Mouse (Mus musculus): ENCODE data around the gene Gtf3c2. TPM values are rescaled to one million over a fixed set of nuclear protein-coding genes. Genes with fewer than 3 reads are reported as not detected.

Gene Gtf3c2
- polyA plus RNA-seq, 1 experiment: not detected

DNA sequence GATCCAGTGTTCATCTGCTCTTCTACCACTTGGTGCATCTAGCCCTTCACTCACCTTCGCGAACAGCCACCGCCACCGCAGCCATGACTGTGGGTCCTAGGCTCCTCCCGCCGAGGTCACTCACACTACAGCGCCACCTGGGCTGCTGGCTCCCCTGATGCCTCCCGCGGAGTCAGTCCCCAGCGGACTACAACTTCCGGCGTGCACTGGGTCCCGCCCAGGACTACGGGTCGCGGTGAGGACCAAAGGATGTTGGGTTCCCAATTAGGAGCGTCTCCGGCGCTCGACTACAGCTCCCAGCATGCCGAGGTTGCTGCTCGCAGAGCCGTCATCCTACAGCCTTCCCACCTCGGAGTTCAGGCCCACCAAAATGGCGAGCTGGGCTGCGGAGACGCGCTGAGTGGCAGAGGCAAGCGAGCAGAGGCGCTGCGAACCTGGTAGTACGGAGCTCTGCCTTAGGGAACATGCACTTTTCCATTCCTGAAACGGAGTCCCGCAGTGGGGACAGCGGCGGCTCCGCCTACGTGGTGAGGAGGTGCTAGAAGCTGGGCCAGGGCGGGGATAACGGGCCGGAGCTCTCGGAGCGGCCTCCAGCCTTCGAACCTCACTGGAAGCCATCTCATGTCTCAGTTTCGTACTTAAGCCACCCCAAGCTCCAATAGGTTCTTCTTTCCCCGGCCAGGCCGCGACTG lies 13.1 kb upstream of the Gtf3c2 start, which contains the start of the genes Snx17 and Eif2b4:
Snx17 (plus strand) TSS at position 289 of the 692 bp plus-strand sequence.
Eif2b4 (minus strand) TSS at position 492 of the 692 bp plus-strand sequence.
- TF ChIP-seq CTCF (IDR thresholded peaks at IDR 0.05; ENCODE audit: insufficient read depth, low read depth, low read length) (no peak), POLR2A (IDR thresholded peaks at IDR 0.05; ENCODE audit: insufficient read depth, low read depth, low read length) (peak; percentile 25)
- H3K27ac ChIP-seq (ENCODE audit: insufficient read depth, low read depth, low read length): peak within 1 kb of the TSS; percentile 82
- under 1% methylated on average over 48 of the region's 48 CpGs for WGBS
- peak within 1 kb of the TSS; percentile 91 for H3K4me3 ChIP-seq (ENCODE audit: insufficient read depth, low read depth, low read length)
- peaks cover 7% of the 10 kb centered on the region for H3K4me1 ChIP-seq (ENCODE audit: control insufficient read depth, insufficient read depth, low read length)

DNA sequence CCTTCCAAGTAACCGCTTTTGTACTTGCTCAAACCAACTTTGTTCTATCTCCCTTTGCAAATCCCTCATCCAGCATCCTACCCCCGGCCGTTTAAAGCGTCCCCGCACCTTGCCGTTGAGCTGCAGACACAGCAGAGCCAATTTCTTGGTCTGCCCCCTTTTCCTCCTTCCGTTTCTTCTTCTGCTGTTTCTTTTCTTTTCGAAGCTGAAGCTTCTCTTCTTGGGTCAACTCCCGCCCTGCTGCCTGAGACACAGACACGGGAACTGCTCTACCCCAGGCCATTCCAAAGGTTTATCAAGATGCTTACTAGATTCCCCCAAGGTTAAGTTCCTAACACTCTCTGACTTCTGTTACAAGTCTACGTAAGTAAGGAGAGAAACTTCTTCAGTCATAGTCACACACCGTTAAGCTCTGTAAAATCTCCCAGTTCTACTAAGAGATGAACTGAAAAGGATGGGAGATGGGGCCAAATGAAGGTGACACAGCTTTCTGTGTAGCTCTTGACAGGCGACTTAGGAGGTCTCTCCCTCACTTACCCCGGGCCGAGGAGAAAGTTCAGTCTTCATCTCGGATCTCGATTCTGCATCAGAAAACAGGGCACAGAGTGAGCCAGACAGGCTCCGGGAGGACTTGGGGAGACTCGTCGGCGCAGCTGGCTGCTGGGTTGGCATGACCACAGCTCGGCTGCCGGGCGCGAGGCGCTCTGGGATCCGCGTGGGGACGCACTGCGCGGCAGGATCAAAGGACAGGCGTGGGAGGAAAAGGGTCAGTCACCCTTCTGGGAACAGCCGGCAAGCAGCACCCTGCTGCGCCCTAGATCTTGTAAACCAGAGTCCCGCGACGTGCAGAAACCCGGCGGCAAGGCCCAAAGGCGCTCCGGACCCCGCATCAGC lies 12.3 kb upstream of the Gtf3c2 start:
- TF ChIP-seq POLR2A (IDR thresholded peaks at IDR 0.05; ENCODE audit: insufficient read depth, low read depth, low read length): no peak
- no peak for TF ChIP-seq CTCF (IDR thresholded peaks at IDR 0.05; ENCODE audit: insufficient read depth, low read depth, low read length)
- H3K4me1 ChIP-seq (ENCODE audit: control insufficient read depth, insufficient read depth, low read length): peaks cover 7% of the 10 kb centered on the region
- 11% methylated on average over 42 of the region's 42 CpGs for WGBS
- H3K27ac ChIP-seq (ENCODE audit: insufficient read depth, low read depth, low read length): peak overlapping the region; percentile 66
- peak overlapping the region; percentile 91 for H3K4me3 ChIP-seq (ENCODE audit: insufficient read depth, low read depth, low read length)

DNA sequence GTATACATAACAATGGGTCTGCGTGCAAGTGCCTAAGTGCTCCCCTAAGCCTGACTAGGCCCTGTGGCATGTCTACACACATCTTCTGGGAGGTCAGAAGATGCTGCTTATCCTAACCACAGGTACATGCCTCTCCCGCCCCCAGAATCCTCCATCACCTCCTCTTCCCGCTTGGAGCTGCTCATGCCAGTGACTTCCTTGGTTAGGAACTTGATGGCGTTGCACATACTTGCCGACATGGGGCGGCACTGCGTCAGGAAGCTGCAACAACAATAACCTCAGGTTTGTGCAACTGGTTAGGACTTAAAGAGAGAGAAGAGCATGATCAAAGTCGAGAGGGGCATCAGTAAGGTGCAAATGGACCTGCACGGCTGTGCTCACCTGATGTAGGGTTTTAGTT lies 10.3 kb upstream of the Gtf3c2 start:
- Histone ChIP-seq H3K4me3 (ENCODE audit: insufficient read depth, low read depth, low read length) (no peak overlapping the region), H3K27ac (ENCODE audit: insufficient read depth, low read depth, low read length) (no peak overlapping the region), H3K4me1 (ENCODE audit: control insufficient read depth, insufficient read depth, low read length) (peaks cover 7% of the 10 kb centered on the region)
- WGBS: 90% methylated on average over 9 of the region's 9 CpGs
- no peak for TF ChIP-seq POLR2A (IDR thresholded peaks at IDR 0.05; ENCODE audit: insufficient read depth, low read depth, low read length)
- TF ChIP-seq CTCF (IDR thresholded peaks at IDR 0.05; ENCODE audit: insufficient read depth, low read depth, low read length): no peak

DNA sequence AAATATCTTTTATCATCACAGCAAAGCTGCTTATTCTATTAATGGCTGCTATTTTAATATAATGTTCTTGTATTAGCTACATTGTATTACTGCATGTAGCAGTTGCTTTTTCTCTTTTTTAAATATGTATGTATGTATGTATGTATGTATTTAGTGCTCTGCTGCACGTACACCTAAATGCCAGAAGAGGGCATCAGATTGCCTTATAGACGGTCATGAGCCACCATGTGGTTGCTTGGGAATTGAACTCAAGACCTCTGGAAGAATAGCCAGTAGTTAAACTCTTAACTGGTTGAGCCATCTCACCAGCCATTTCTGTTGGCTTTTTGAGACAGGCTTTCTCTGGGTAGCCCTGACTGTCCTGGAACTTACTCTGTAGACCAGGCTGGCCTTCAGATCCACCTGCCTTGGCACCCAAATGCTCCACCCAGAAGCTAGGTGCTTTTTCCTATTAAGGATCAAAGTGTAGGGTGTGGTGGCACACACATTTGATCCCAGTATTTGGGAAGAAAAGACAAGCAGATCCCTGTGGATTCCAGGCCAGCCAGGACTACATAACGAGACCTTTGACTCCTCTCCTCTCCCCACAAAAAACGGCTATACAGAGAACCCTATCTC lies 8.4 kb upstream of the Gtf3c2 start:
- H3K4me1 ChIP-seq (ENCODE audit: control insufficient read depth, insufficient read depth, low read length): peaks cover 7% of the 10 kb centered on the region
- WGBS: 73% methylated on average over 4 of the region's 4 CpGs
- H3K27ac ChIP-seq (ENCODE audit: insufficient read depth, low read depth, low read length): no peak overlapping the region

DNA sequence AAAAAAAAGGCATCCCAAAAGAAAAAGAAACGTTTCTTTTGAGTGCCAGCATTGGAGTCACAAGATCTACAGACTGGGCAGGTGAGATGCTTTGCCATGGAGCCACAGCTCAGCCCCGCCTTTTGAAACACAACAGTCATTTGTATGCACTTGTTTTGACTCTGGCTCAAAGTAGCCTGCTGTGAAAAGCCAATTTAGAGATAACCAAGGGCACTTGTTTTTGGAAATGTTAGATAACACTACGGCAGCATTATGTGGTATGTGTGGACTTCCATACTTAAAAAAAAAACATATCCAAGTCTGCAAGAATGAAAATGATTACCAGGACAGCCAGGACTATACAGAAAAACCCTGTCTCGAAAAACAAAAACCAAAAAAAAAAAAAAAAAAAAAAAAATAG lies 3.7 kb upstream of the Gtf3c2 start:
- WGBS: 61% methylated on average over 4 of the region's 4 CpGs
- TF ChIP-seq POLR2A (IDR thresholded peaks at IDR 0.05; ENCODE audit: insufficient read depth, low read depth, low read length) (no peak), CTCF (IDR thresholded peaks at IDR 0.05; ENCODE audit: insufficient read depth, low read depth, low read length) (no peak)
- H3K4me1 ChIP-seq (ENCODE audit: control insufficient read depth, insufficient read depth, low read length): 0 out of 2 replicates have a peak, but pooled peaks cover 3% of the 10 kb centered on the region

More for the DNA sequence above, 8.4 kb upstream of the Gtf3c2 start:
- H3K4me3 ChIP-seq (ENCODE audit: insufficient read depth, low read depth, low read length): no peak overlapping the region
- TF ChIP-seq CTCF (IDR thresholded peaks at IDR 0.05; ENCODE audit: insufficient read depth, low read depth, low read length): no peak
- no peak for TF ChIP-seq POLR2A (IDR thresholded peaks at IDR 0.05; ENCODE audit: insufficient read depth, low read depth, low read length)

DNA sequence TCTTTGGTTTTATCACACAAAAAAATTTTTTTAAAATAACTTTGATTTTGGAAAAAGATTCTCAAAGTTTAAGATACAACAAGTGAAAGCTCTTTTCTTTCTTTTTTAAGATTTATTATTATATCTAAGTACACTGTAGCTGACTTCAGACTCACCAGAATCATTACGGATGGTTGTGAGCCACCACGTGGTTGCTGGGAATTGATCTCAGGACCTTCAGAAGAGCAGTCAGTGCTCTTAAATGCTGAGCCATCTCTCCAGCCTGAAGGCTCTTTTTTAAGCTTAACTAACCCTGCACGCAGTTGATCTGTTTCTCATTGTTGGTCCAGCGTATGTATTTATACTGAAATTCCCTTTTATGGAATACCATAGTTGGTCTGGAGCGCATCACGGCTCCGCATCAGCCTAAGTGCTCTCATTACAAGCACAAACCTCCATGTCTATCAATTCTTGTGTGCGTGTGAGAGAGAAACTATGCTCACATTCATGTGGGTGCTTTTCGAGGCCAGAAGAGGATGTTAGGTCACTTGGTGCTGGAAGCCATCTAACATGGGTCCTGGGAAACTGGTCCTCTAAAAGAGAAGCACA lies 1.3 kb upstream of the Gtf3c2 start:
- no peak overlapping the region for H3K27ac ChIP-seq (ENCODE audit: insufficient read depth, low read depth, low read length)
- 94% methylated on average over 9 of the region's 9 CpGs for WGBS

More for the DNA sequence above, 3.7 kb upstream of the Gtf3c2 start:
- H3K4me3 ChIP-seq (ENCODE audit: insufficient read depth, low read depth, low read length): no peak overlapping the region
- no peak overlapping the region for H3K27ac ChIP-seq (ENCODE audit: insufficient read depth, low read depth, low read length)

DNA sequence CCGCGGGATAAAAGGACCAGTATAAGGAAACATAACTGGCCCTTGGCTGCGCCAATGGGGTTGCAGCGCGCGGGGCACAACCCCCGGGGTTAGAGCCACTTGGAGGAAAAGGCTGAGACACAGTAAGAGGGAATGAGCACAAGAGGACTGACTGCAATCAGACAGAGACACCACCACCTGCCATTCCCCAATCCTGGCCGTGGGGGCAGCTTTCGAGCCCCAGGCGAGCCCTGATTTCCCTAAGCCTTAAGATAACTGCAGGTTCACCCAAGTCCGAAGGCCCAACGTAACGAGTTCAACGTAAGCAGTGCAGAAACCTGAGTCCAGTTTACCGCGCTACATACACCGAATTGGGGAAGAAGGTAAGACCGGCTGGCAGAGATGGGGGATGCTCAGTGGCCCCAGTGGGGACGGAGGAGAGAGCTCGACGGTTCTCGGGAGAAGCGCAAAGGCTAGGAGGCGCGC lies 611 bp downstream of the Gtf3c2 start:
- H3K4me3 ChIP-seq (ENCODE audit: insufficient read depth, low read depth, low read length): peak overlapping the region; percentile 70
- no peak overlapping the region for H3K27ac ChIP-seq (ENCODE audit: insufficient read depth, low read depth, low read length)
- TF ChIP-seq POLR2A (IDR thresholded peaks at IDR 0.05; ENCODE audit: insufficient read depth, low read depth, low read length): no peak
- TF ChIP-seq CTCF (IDR thresholded peaks at IDR 0.05; ENCODE audit: insufficient read depth, low read depth, low read length): no peak
- H3K4me1 ChIP-seq (ENCODE audit: control insufficient read depth, insufficient read depth, low read length): 0 out of 2 replicates have a peak, but pooled peaks cover 3% of the 10 kb centered on the region
- 0% methylated on average over 25 of the region's 25 CpGs for WGBS

More for the DNA sequence above, 1.3 kb upstream of the Gtf3c2 start:
- no peak overlapping the region for H3K4me3 ChIP-seq (ENCODE audit: insufficient read depth, low read depth, low read length)
- TF ChIP-seq CTCF (IDR thresholded peaks at IDR 0.05; ENCODE audit: insufficient read depth, low read depth, low read length) (no peak), POLR2A (IDR thresholded peaks at IDR 0.05; ENCODE audit: insufficient read depth, low read depth, low read length) (no peak)
- H3K4me1 ChIP-seq (ENCODE audit: control insufficient read depth, insufficient read depth, low read length): 0 out of 2 replicates have a peak, but pooled peaks cover 3% of the 10 kb centered on the region

DNA sequence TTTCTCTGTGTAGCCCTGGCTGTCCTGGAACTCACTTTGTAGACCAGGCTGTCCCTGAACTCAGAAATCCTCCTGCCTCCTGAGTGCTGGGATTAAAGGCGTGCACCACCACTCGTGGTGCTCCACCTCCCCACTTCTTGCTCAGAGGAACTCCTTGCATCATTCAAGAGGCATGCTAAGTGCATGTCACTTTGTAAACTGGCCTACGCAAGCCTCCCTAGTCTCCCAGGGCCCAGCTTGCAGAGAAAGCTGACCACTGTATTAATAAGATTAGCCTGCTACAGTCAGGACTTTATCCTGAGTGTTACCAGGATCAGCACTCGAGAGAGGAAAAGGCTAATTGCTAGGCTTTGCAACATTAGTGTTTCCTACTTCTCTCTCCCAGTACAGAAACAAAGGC lies 11.3 kb downstream of the Gtf3c2 start:
- H3K4me3 ChIP-seq (ENCODE audit: insufficient read depth, low read depth, low read length): no peak overlapping the region
- 91% methylated on average over 4 of the region's 4 CpGs for WGBS
- TF ChIP-seq POLR2A (IDR thresholded peaks at IDR 0.05; ENCODE audit: insufficient read depth, low read depth, low read length): no peak
- TF ChIP-seq CTCF (IDR thresholded peaks at IDR 0.05; ENCODE audit: insufficient read depth, low read depth, low read length): no peak
- H3K27ac ChIP-seq (ENCODE audit: insufficient read depth, low read depth, low read length): no peak overlapping the region
- H3K4me1 ChIP-seq (ENCODE audit: control insufficient read depth, insufficient read depth, low read length): no peaks in the 10 kb centered on the region

Data from olfactory bulb, adult 2 months (tissue).